Mouse (Mus musculus) heart, embryonic 13.5 days (tissue): ENCODE measurements around the gene Carnmt1. TPM values are rescaled to one million over a fixed set of nuclear protein-coding genes. Genes with fewer than 3 reads are reported as not detected.
"Not testable (repeated sequence)": the region's sequence is repeated elsewhere in the genome, so short reads cannot be mapped to it uniquely, and the experiment has no call there.

Experiments used
- ATAC-seq: fragments of 200-750 bp; cut with Nextera tagmentation; 2 replicates; pipeline ENCODE4 v1.8.0; 2017; ENCODE audit warnings: moderate TSS enrichment; ENCODE audit not compliant: insufficient number of reproducible peaks, low FRiP score, low TSS enrichment; ENCODE audit errors: extremely low read depth
- H3K27ac ChIP-seq: fragments of 300-500 bp; sonication (generic); replicated peaks from 2 replicates; pipeline ENCODE4 v1.5.1; 2015; ENCODE audit warnings: moderate library complexity, mild to moderate bottlenecking, inconsistent platforms
- H3K27me3 ChIP-seq: fragments of 300-500 bp; sonication (generic); replicated peaks from 2 replicates; pipeline ENCODE4 v1.6.1; 2015; ENCODE audit warnings: mild to moderate bottlenecking, inconsistent platforms
- H3K36me3 ChIP-seq: fragments of 300-500 bp; sonication (generic); 2 replicates; pipeline ENCODE4 v1.6.1; 2015; ENCODE audit warnings: mild to moderate bottlenecking, inconsistent platforms
- H3K4me1 ChIP-seq: fragments of 300-500 bp; sonication (generic); 2 replicates; pipeline ENCODE4 v1.6.1; 2015; ENCODE audit warnings: inconsistent platforms
- H3K4me2 ChIP-seq: fragments of 300-500 bp; sonication (generic); 2 replicates; pipeline ENCODE4 v1.6.1; 2015; ENCODE audit warnings: inconsistent platforms, mild to moderate bottlenecking, moderate library complexity
- H3K4me3 ChIP-seq: fragments of 300-500 bp; sonication (generic); 2 replicates; pipeline ENCODE4 v1.5.1; 2015; ENCODE audit warnings: moderate library complexity, mild to moderate bottlenecking, inconsistent platforms
- H3K9ac ChIP-seq: fragments of 300-500 bp; sonication (generic); 2 replicates; pipeline ENCODE4 v1.6.1; 2015; ENCODE audit warnings: inconsistent platforms, mild to moderate bottlenecking, moderate library complexity
- H3K9me3 ChIP-seq: fragments of 300-500 bp; sonication (generic); 2 replicates; pipeline ENCODE4 v1.6.1; 2016; ENCODE audit warnings: inconsistent platforms
- WGBS: fragments of 180-500 bp; shearing (Covaris S2); methylation state at CpG from one replicate; pipeline ENCODE4 v1.1.7; 2015; ENCODE audit warnings: mixed read lengths; 5-methylcytosine and 5-hydroxymethylcytosine counted together
- polyA plus RNA-seq: library from polyadenylated mRNA; unstranded; fragments of >200 nt; fragmentation: Nextera tagmentation; extraction: Ambion mirVana; gene quantifications from 2 replicates; pipeline ENCODE4 v1.2.1, GENCODE M21; 2015

Carnmt1 gene
- polyA plus RNA-seq, 1 experiment from 2014 or later = 21.0 TPM

GRCm38 (mm10) chr19:18713357-18713756, 42.8 kb downstream of the Carnmt1 start:
- ATAC-seq = peak; percentile 40
- 0% methylated on average over 39 of the region's 46 CpGs for whole genome bisulfite sequencing

DNA sequence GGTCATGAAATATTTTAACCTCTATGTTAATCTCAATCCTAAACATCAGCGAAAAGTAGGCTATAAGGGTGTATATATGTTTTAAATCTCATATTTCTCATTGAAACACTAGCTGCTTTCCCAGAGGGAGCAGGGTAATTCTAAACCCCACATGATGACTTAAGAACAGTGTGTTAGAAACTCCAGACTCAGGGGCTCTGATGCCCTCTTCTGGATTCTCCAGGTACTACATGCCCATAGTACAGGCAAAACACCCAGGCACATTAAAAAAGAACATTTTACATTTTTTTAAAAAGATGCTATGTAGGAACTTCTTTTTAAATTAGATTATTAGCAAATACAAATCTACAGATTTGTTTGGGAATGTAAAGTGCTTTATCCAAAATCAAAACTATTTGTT, 45.8 kb downstream of the Carnmt1 start:
- WGBS = 24% methylated on average over 1 of the region's 1 CpGs
- Histone ChIP-seq H3K4me3 (no peak overlapping the region), H3K27ac (no peak overlapping the region; the same call in 1 of the 2 replicates), H3K27me3 (no peaks in the 10 kb centered on the region), H3K36me3 (peaks cover 20% of the 10 kb centered on the region), H3K4me2 (no peak overlapping the region), H3K4me1 (peaks cover 48% of the 10 kb centered on the region), H3K9ac (no peak overlapping the region), H3K9me3 (no peaks in the 10 kb centered on the region)
- ATAC-seq = no peak

More at GRCm38 (mm10) chr19:18713357-18713756, 42.8 kb downstream of the Carnmt1 start:
- peak overlapping the region; percentile 95 for H3K9ac ChIP-seq
- H3K4me1 ChIP-seq = peaks cover 43% of the 10 kb centered on the region
- peak overlapping the region; percentile 97 for H3K27ac ChIP-seq
- peaks cover 10% of the 10 kb centered on the region; the same call in 1 of the 2 replicates for H3K36me3 ChIP-seq
- H3K4me2 ChIP-seq = peak overlapping the region; percentile 91
- not testable (repeated sequence) for H3K27me3 ChIP-seq, H3K9me3 ChIP-seq
- H3K4me3 ChIP-seq = peak overlapping the region; percentile 95

- peaks cover 24% of the 10 kb centered on the region for H3K4me1 ChIP-seq
- H3K4me3 ChIP-seq = no peak overlapping the region
- no peaks in the 10 kb centered on the region for H3K9me3 ChIP-seq
- H3K27ac ChIP-seq = no peak overlapping the region
- H3K27me3 ChIP-seq = no peaks in the 10 kb centered on the region
- H3K4me2 ChIP-seq = no peak overlapping the region
- no peak for ATAC-seq
- 89% methylated on average over 3 of the region's 3 CpGs for WGBS
- H3K36me3 ChIP-seq = peaks cover 20% of the 10 kb centered on the region
- no peak overlapping the region for H3K9ac ChIP-seq
Measured at GRCm38 (mm10) chr19:18720337-18720736, 49.8 kb downstream of the Carnmt1 start.

DNA sequence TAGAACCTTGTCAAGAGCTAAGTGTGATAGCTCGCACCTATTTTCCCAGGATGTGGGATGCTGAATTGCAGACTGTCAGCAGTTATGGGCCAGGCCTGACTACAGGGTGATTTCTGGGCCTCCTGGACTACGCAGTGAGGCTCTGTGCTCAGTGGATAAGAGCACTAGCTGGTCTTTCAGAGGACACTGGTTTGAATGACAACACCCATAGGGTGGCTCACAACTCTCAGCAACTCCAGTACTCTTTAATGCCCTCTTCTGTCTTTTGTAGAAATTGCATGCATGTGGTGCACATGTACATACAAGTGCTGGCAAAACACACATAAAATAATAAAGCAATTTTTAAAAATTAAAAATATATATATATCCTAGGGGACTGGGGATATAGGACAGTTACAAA, 54.6 kb downstream of the Carnmt1 start:
- Histone ChIP-seq H3K27me3 (no peaks in the 10 kb centered on the region; the same call in 1 of the 2 replicates), H3K4me1 (peaks cover 2% of the 10 kb centered on the region), H3K4me3 (no peak overlapping the region), H3K4me2 (no peak overlapping the region), H3K9ac (no peak overlapping the region), H3K27ac (no peak overlapping the region), H3K36me3 (no peaks in the 10 kb centered on the region), H3K9me3 (no peaks in the 10 kb centered on the region)
- no peak for ATAC-seq
- 65% methylated on average over 2 of the region's 2 CpGs for WGBS

DNA sequence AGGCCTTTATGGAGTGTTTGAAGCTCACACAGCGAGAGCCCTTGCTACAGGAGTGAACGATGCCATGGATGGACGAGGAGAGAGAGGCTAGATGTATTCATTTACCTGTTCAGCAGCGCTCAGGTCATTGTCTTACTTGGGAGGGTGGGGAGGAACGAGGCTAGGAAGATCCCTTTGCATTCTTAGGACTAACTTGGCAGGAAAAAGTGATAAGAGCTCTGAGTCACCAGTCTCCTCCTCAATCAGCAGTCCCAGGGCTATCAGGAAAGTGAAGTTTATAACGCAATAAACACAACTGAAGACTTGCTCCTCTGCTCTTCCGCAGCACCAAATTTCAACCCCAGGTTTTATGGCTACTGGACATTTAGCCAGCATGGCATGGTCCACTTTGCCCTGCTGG, 59.7 kb downstream of the Carnmt1 start:
- Histone ChIP-seq H3K36me3 (no peaks in the 10 kb centered on the region), H3K9me3 (no peaks in the 10 kb centered on the region), H3K27ac (no peak overlapping the region), H3K4me2 (peak overlapping the region; percentile 54; the same call in 1 of the 2 replicates), H3K4me3 (no peak overlapping the region), H3K9ac (no peak overlapping the region), H3K27me3 (peaks cover 12% of the 10 kb centered on the region; the same call in 1 of the 2 replicates), H3K4me1 (peaks cover 18% of the 10 kb centered on the region)
- WGBS = 49% methylated on average over 7 of the region's 7 CpGs
- no peak for ATAC-seq

GRCm38 (mm10) chr19:18731077-18731476, 60.5 kb downstream of the Carnmt1 start:
- Histone ChIP-seq H3K9ac (no peak overlapping the region), H3K4me3 (peak overlapping the region; percentile 17; the same call in 1 of the 2 replicates), H3K27me3 (peaks cover 20% of the 10 kb centered on the region; the same call in 1 of the 2 replicates), H3K9me3 (no peaks in the 10 kb centered on the region), H3K4me1 (peaks cover 18% of the 10 kb centered on the region), H3K36me3 (no peaks in the 10 kb centered on the region), H3K27ac (no peak overlapping the region), H3K4me2 (peak overlapping the region; percentile 54)
- no peak for ATAC-seq
- 26% methylated on average over 7 of the region's 7 CpGs for WGBS

DNA sequence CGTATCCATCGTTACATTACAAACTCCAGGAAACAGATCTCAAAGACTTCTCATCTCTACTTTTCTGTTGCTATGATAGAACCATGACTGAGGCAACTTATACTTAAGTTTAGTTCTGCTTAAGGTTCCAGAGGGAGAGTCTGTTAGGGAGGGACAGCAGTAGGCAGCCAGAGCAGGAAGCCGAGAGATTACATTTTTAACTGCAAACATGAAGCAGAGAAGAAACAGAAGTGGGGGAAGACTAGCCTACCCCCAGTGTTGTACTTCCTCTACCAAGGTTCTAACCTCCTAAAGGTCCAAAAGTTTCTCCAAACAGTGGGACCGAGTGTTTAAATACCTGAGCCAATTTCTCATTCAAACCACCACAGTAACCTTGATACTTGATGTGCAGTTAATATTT, 65.3 kb downstream of the Carnmt1 start:
- H3K27me3 ChIP-seq = peaks cover 22% of the 10 kb centered on the region; the same call in 1 of the 2 replicates
- H3K9me3 ChIP-seq = no peaks in the 10 kb centered on the region
- no peak overlapping the region for H3K9ac ChIP-seq
- H3K4me1 ChIP-seq = peaks cover 8% of the 10 kb centered on the region
- WGBS = 82% methylated on average over 4 of the region's 4 CpGs
- no peak overlapping the region for H3K4me2 ChIP-seq
- ATAC-seq = no peak
- no peak overlapping the region for H3K4me3 ChIP-seq
- H3K27ac ChIP-seq = no peak overlapping the region
- H3K36me3 ChIP-seq = no peaks in the 10 kb centered on the region

- Histone ChIP-seq H3K4me2 (no peak overlapping the region), H3K9me3 (no peaks in the 10 kb centered on the region), H3K9ac (no peak overlapping the region), H3K4me1 (no peaks in the 10 kb centered on the region), H3K27me3 (peaks cover 14% of the 10 kb centered on the region; the same call in 1 of the 2 replicates), H3K4me3 (no peak overlapping the region), H3K36me3 (no peaks in the 10 kb centered on the region), H3K27ac (no peak overlapping the region)
- WGBS = 75% methylated on average over 7 of the region's 7 CpGs
- no peak for ATAC-seq
Measured at GRCm38 (mm10) chr19:18739146-18739545, 68.6 kb downstream of the Carnmt1 start.

DNA sequence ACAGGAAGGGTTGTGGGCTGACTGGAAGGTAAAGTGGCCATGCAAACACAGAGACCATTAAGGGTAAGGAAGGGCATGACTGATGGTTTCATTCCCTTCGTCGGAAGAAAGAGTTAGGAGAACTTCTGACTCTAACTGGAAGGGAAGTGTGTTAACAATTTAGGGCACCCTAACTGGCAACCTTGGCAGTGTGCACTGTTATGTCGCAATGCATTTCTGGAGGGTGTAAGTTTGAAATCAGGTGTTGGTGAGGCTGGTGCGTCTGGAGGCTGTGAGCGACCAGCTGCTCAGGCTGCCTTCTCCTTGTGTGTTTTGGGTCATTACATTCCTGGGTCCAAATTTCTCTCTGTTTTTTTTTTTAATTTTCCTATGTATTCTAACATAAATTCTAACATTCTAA, 73.4 kb downstream of the Carnmt1 start:
- Histone ChIP-seq H3K9me3 (no peaks in the 10 kb centered on the region), H3K27me3 (peaks cover 2% of the 10 kb centered on the region), H3K4me1 (no peaks in the 10 kb centered on the region), H3K27ac (no peak overlapping the region), H3K4me2 (no peak overlapping the region), H3K36me3 (no peaks in the 10 kb centered on the region), H3K4me3 (no peak overlapping the region), H3K9ac (no peak overlapping the region)
- no peak for ATAC-seq
- 83% methylated on average over 5 of the region's 5 CpGs for WGBS

DNA sequence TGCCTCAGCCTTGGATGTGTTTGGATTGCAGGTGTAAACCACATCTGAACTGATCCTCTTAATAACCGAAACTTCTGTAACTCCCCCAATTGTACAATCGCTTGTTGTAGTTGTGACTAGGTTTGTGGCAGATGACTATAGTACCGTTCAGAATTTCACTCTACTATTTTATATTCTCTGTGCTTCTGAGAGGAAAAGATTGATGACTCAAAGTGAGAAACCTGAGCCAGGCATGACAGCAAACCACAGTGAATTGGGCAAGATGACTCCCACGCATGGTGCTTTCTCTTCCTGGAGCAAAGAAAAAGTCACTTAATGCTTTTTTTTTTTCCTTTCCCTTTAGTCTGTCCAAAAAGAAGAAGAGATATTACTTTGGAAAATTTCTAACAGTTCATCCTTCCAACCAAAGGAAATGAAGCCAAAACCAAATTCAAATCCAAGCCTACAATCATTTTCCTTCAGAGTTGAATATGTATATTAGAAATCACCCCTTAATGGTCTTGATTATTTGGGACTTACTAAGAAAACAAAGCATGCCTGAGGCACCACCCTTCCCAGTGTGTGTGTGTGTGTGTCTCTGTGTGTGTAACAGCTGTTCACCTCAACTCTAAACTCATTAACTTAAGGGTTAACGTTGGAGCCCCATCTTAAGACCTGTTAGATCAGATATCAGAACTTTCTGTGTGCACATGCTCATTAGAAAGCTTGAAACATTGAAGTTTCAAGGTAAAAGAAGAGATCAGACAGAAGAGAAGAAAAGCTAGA, 76.2 kb downstream of the Carnmt1 start:
- H3K9ac ChIP-seq = no peak overlapping the region
- peaks cover 10% of the 10 kb centered on the region for H3K4me1 ChIP-seq

DNA sequence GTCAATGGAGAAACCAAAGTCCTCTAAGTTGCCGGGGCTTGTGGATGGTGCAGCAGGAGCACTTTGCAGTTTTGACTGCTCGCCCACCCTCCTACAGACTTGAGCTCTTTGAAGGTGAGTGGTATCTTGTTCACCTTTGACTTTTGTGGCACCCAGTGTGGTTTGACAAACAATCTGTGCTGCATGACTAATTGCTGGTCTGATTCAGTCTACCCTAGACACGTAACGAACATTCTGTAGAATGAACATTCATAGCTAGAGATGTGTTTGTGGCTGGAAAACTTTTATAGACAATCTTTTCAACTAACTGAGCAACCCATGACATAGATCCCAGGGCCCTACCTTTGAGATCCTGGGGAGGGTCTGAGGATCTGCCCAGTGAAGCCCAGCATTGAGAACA, 76.8 kb downstream of the Carnmt1 start:
- no peak overlapping the region for H3K9ac ChIP-seq
- H3K27me3 ChIP-seq = peaks cover 21% of the 10 kb centered on the region
- WGBS = 82% methylated on average over 4 of the region's 4 CpGs
- no peak overlapping the region for H3K4me3 ChIP-seq
- H3K27ac ChIP-seq = no peak overlapping the region
- no peaks in the 10 kb centered on the region for H3K9me3 ChIP-seq
- H3K4me1 ChIP-seq = peaks cover 10% of the 10 kb centered on the region
- ATAC-seq = no peak
- H3K4me2 ChIP-seq = no peak overlapping the region
- no peaks in the 10 kb centered on the region for H3K36me3 ChIP-seq

More for the DNA sequence above, 76.2 kb downstream of the Carnmt1 start:
- no peaks in the 10 kb centered on the region for H3K36me3 ChIP-seq
- WGBS = 76% methylated on average over 5 of the region's 5 CpGs
- H3K4me3 ChIP-seq = no peak overlapping the region
- H3K4me2 ChIP-seq = no peak overlapping the region
- no peak for ATAC-seq
- no peaks in the 10 kb centered on the region for H3K9me3 ChIP-seq
- H3K27me3 ChIP-seq = peaks cover 21% of the 10 kb centered on the region
- H3K27ac ChIP-seq = no peak overlapping the region
